ENCODE assay signal across 27 mouse cellular contexts in genomic region chr4:123108056-123108455, GRCm38 (mm10). TPM values are rescaled to one million over a fixed set of nuclear protein-coding genes. Genes with fewer than 3 reads are reported as not detected.
A peak's percentile ranks its signal among the peaks of the same experiment; 100 is the strongest.
DNase-seq lines count a peak whose midpoint lies in the region; ATAC-seq and TF ChIP-seq lines count a peak whose summit lies in the region.
"Had no signal": no experiment of that assay in that cellular context is flagged by ENCODE, and none has a peak within 500 bp of the region (broad histone marks: within the 10 kb centered on the region; RNA-seq: fewer than 3 reads in every experiment).

No protein-coding gene starts in this region.

- H3K4me3 ChIP-seq in forebrain, embryonic 11.5 days (ENCODE audit: low read depth, low read length): no peak overlapping the region
- H3K4me3 ChIP-seq in forebrain, embryonic 16.5 days (replicated peaks; ENCODE audit: low read length): no peak overlapping the region
- H3K4me3 ChIP-seq in liver, adult 2 months (ENCODE audit: insufficient read depth, low read depth, low read length): no peak overlapping the region
- no peak overlapping the region for H3K4me3 ChIP-seq in liver, postnatal 0 days (ENCODE audit: low read depth, low read length)
- H3K4me3 ChIP-seq in midbrain, embryonic 11.5 days (ENCODE audit: low read depth, low read length): no peak overlapping the region
- no peak overlapping the region for H3K4me3 ChIP-seq in midbrain, embryonic 15.5 days
- H3K4me3 ChIP-seq: embryonic facial prominence, embryonic 10.5 days; embryonic facial prominence, embryonic 12.5 days; forebrain, embryonic 12.5 days had no signal

- no peaks in the 10 kb centered on the region for H3K9me3 ChIP-seq in forebrain, embryonic 11.5 days (ENCODE audit: control insufficient read depth, low read length)
- H3K9me3 ChIP-seq in forebrain, embryonic 16.5 days (ENCODE audit: control insufficient read depth, low read length): no peaks in the 10 kb centered on the region
- no peaks in the 10 kb centered on the region for H3K9me3 ChIP-seq in liver, postnatal 0 days (ENCODE audit: low read length)
- H3K9me3 ChIP-seq in midbrain, embryonic 11.5 days (ENCODE audit: control insufficient read depth, low read length): no peaks in the 10 kb centered on the region
- no peaks in the 10 kb centered on the region for H3K9me3 ChIP-seq in midbrain, embryonic 15.5 days
- H3K9me3 ChIP-seq: embryonic facial prominence, embryonic 10.5 days; embryonic facial prominence, embryonic 12.5 days; forebrain, embryonic 12.5 days; G1E had no signal

- 93% methylated on average over 5 of the region's 5 CpGs for WGBS in forebrain, embryonic 11.5 days
- 94% methylated on average over 5 of the region's 5 CpGs for WGBS in forebrain, embryonic 16.5 days
- 66% methylated on average over 5 of the region's 5 CpGs for WGBS in liver, adult 2 months
- WGBS in liver, postnatal 0 days (ENCODE audit: insufficient replicate concordance): 70% methylated on average over 4 of the region's 5 CpGs
- WGBS in midbrain, embryonic 11.5 days: 92% methylated on average over 5 of the region's 5 CpGs
- WGBS in midbrain, embryonic 15.5 days: 96% methylated on average over 5 of the region's 5 CpGs

- no peak for TF ChIP-seq EP300 in liver, postnatal 0 days (IDR thresholded peaks at IDR 0.05; ENCODE audit: low read depth)

- TF ChIP-seq POLR2A in liver, adult 2 months (IDR thresholded peaks at IDR 0.05; ENCODE audit: extremely low read depth, insufficient read depth, low read length): no peak

- no peak for ATAC-seq in forebrain, embryonic 11.5 days (replicated peaks; ENCODE audit: low FRiP score)
- ATAC-seq in forebrain, embryonic 16.5 days: no peak
- no peak for ATAC-seq in liver, postnatal 0 days
- no peak for ATAC-seq in midbrain, embryonic 11.5 days (ENCODE audit: low FRiP score)
- ATAC-seq in midbrain, embryonic 15.5 days (replicated peaks): no peak
- ATAC-seq: activated CD4-positive, CD25-positive, alpha-beta regulatory T cell, adult 4 months; CD4-positive, CD25-positive, alpha-beta regulatory T cell, adult 4 months; forebrain, embryonic 14.5 days; forebrain, postnatal 0 days; Patski had no signal

- TF ChIP-seq CTCF in liver, adult 2 months (IDR thresholded peaks at IDR 0.05; ENCODE audit: low read depth, low read length): no peak
- TF ChIP-seq CTCF in liver, postnatal 0 days (IDR thresholded peaks at IDR 0.05; ENCODE audit: low read depth): no peak

- no peak overlapping the region for H3K27ac ChIP-seq in forebrain, embryonic 11.5 days (ENCODE audit: low read depth, low read length)
- no peak overlapping the region for H3K27ac ChIP-seq in forebrain, embryonic 16.5 days (ENCODE audit: low read length)
- no peak overlapping the region for H3K27ac ChIP-seq in liver, adult 2 months (replicated peaks; ENCODE audit: insufficient read depth, low read depth, low read length)
- no peak overlapping the region for H3K27ac ChIP-seq in liver, postnatal 0 days (ENCODE audit: low read depth)
- no peak overlapping the region for H3K27ac ChIP-seq in midbrain, embryonic 11.5 days (ENCODE audit: low read depth, low read length)
- no peak overlapping the region for H3K27ac ChIP-seq in midbrain, embryonic 15.5 days
- H3K27ac ChIP-seq: embryonic facial prominence, embryonic 10.5 days; embryonic facial prominence, embryonic 12.5 days; forebrain, embryonic 12.5 days had no signal

- H3K36me3 ChIP-seq in forebrain, embryonic 11.5 days (ENCODE audit: control insufficient read depth, insufficient read depth, low read length): no peaks in the 10 kb centered on the region
- no peaks in the 10 kb centered on the region for H3K36me3 ChIP-seq in forebrain, embryonic 16.5 days (ENCODE audit: control insufficient read depth, insufficient read depth)
- H3K36me3 ChIP-seq in liver, adult 2 months (ENCODE audit: control insufficient read depth, insufficient read depth, low read length): no peaks in the 10 kb centered on the region
- no peaks in the 10 kb centered on the region for H3K36me3 ChIP-seq in liver, postnatal 0 days (replicated peaks; ENCODE audit: insufficient read depth, low read length)
- no peaks in the 10 kb centered on the region for H3K36me3 ChIP-seq in midbrain, embryonic 11.5 days (ENCODE audit: control insufficient read depth, insufficient read depth, low read length)
- H3K36me3 ChIP-seq in midbrain, embryonic 15.5 days (replicated peaks): no peaks in the 10 kb centered on the region
- H3K36me3 ChIP-seq: embryonic facial prominence, embryonic 10.5 days; embryonic facial prominence, embryonic 12.5 days; forebrain, embryonic 12.5 days; G1E had no signal

- no peaks in the 10 kb centered on the region for H3K79me2 ChIP-seq in liver, adult 2 months (ENCODE audit: control insufficient read depth, insufficient read depth, low read length)

- H3K4me1 ChIP-seq in forebrain, embryonic 11.5 days (replicated peaks; ENCODE audit: control insufficient read depth, insufficient read depth, low read length): 0 out of 2 replicates have a peak, but pooled peaks cover 4% of the 10 kb centered on the region
- peaks cover 6% of the 10 kb centered on the region; the same call in 1 of the 2 replicates for H3K4me1 ChIP-seq in forebrain, embryonic 16.5 days (replicated peaks; ENCODE audit: control insufficient read depth, insufficient read depth, low read length)
- H3K4me1 ChIP-seq in liver, adult 2 months (ENCODE audit: control insufficient read depth, insufficient read depth, low read length): peaks cover 2% of the 10 kb centered on the region; the same call in 1 of the 2 replicates
- peaks cover 12% of the 10 kb centered on the region; the same call in 1 of the 2 replicates for H3K4me1 ChIP-seq in liver, postnatal 0 days (ENCODE audit: insufficient read depth)
- no peaks in the 10 kb centered on the region for H3K4me1 ChIP-seq in midbrain, embryonic 11.5 days (ENCODE audit: control insufficient read depth, insufficient read depth, low read length)
- H3K4me1 ChIP-seq in midbrain, embryonic 15.5 days: peaks cover 12% of the 10 kb centered on the region

- H3K4me2 ChIP-seq in forebrain, embryonic 11.5 days (ENCODE audit: low read depth, low read length, severe bottlenecking): no peak overlapping the region
- no peak overlapping the region for H3K4me2 ChIP-seq in forebrain, embryonic 16.5 days (ENCODE audit: low read length)
- H3K4me2 ChIP-seq in liver, postnatal 0 days (ENCODE audit: low read depth, low read length): no peak overlapping the region
- H3K4me2 ChIP-seq in midbrain, embryonic 11.5 days: no peak overlapping the region
- H3K4me2 ChIP-seq in midbrain, embryonic 15.5 days: no peak overlapping the region
- H3K4me2 ChIP-seq: embryonic facial prominence, embryonic 12.5 days; forebrain, embryonic 12.5 days had no signal

- no peak overlapping the region for H3K9ac ChIP-seq in forebrain, embryonic 11.5 days (ENCODE audit: low read length)
- H3K9ac ChIP-seq in forebrain, embryonic 16.5 days (replicated peaks; ENCODE audit: low read depth, low read length): no peak overlapping the region
- no peak overlapping the region for H3K9ac ChIP-seq in liver, adult 2 months (ENCODE audit: low read depth, low read length)
- no peak overlapping the region for H3K9ac ChIP-seq in liver, postnatal 0 days (replicated peaks)
- no peak overlapping the region for H3K9ac ChIP-seq in midbrain, embryonic 11.5 days (ENCODE audit: low read length)
- no peak overlapping the region for H3K9ac ChIP-seq in midbrain, embryonic 15.5 days
- H3K9ac ChIP-seq: embryonic facial prominence, embryonic 12.5 days; forebrain, embryonic 12.5 days; forebrain, postnatal 0 days had no signal

- peaks cover 31% of the 10 kb centered on the region for H3K27me3 ChIP-seq in forebrain, embryonic 11.5 days (ENCODE audit: control insufficient read depth, insufficient read depth, low read length)
- H3K27me3 ChIP-seq in forebrain, embryonic 16.5 days (replicated peaks; ENCODE audit: control insufficient read depth, insufficient read depth, low read length): peaks cover 24% of the 10 kb centered on the region
- H3K27me3 ChIP-seq in liver, adult 2 months (ENCODE audit: control insufficient read depth, insufficient read depth, low read length): peaks cover 12% of the 10 kb centered on the region
- peaks cover 22% of the 10 kb centered on the region for H3K27me3 ChIP-seq in liver, postnatal 0 days (ENCODE audit: insufficient read depth, low read length)
- peaks cover 17% of the 10 kb centered on the region for H3K27me3 ChIP-seq in midbrain, embryonic 11.5 days (ENCODE audit: control insufficient read depth, insufficient read depth, low read length)
- peaks cover 23% of the 10 kb centered on the region for H3K27me3 ChIP-seq in midbrain, embryonic 15.5 days (replicated peaks)
- H3K27me3 ChIP-seq: Patski had no signal

- DNase-seq in forebrain, embryonic 11.5 days (ENCODE audit: low spot score): peak; percentile 42
- DNase-seq in liver, adult 2 months (ENCODE audit: extremely low read depth, low read depth, low spot score): peak; percentile 80
- no peak for DNase-seq in liver, postnatal 0 days
- DNase-seq in midbrain, embryonic 11.5 days (ENCODE audit: low spot score, missing footprints): peak; percentile 67
- DNase-seq: adrenal gland, adult 8-10 months; adrenal gland, postnatal 14 days; adrenal gland, postnatal 36 days; B cell, adult 2 months; cerebellum, adult 11-12 months; cerebellum, adult 2 months; cerebellum, adult 9-10 months; cerebellum, postnatal 10 days; cerebellum, postnatal 25 days; forebrain, postnatal 0 days had no signal

RNA-seq across cellular contexts. Expression of gene Bmp8b, which starts 3.1 kb away (rescaled TPM):
- polyA plus RNA-seq in forebrain, embryonic 11.5 days (2014; fragmentation: Nextera tagmentation; extraction: Ambion mirVana): 0.20 and 0.24 TPM in 2 replicates
- 0.35 TPM in 2 replicates for polyA plus RNA-seq in forebrain, embryonic 16.5 days (2015; fragmentation: Nextera tagmentation; extraction: Ambion mirVana)
- total RNA-seq in liver, adult 2 months (2014; rRNA removed): not detected in 2 replicates
- polyA plus RNA-seq in liver, adult 2 months (2012; rRNA removed): 0.02 and 0.16 TPM in 2 replicates
- polyA plus RNA-seq in liver, postnatal 0 days (2015; fragmentation: Nextera tagmentation; extraction: Ambion mirVana): 0.07 and 0.09 TPM in 2 replicates
- 0.15 and 0.30 TPM in 2 replicates for polyA plus RNA-seq in midbrain, embryonic 11.5 days (2014; fragmentation: Nextera tagmentation; extraction: Ambion mirVana)
- 0.36 and 0.56 TPM in 2 replicates for polyA plus RNA-seq in midbrain, embryonic 15.5 days (2015; fragmentation: Nextera tagmentation; extraction: Ambion mirVana)
- total RNA-seq: adrenal gland, postnatal 14 days; adrenal gland, postnatal 36 days; CH12.LX had no signal
- polyA plus RNA-seq: G1E had no signal

RNA-seq across cellular contexts. Expression of gene Oxct2b, which starts 8.0 kb away (rescaled TPM):
- polyA plus RNA-seq in forebrain, embryonic 11.5 days (2014; fragmentation: Nextera tagmentation; extraction: Ambion mirVana): not detected in 2 replicates
- 0.41 TPM in 1 of 2 replicates, not detected in the other for polyA plus RNA-seq in forebrain, embryonic 16.5 days (2015; fragmentation: Nextera tagmentation; extraction: Ambion mirVana)
- not detected in 2 replicates for total RNA-seq in liver, adult 2 months (2014; rRNA removed)
- not detected in 2 replicates for polyA plus RNA-seq in liver, adult 2 months (2012; rRNA removed)
- not detected in 2 replicates for polyA plus RNA-seq in liver, postnatal 0 days (2015; fragmentation: Nextera tagmentation; extraction: Ambion mirVana)
- 0.18 TPM in 1 of 2 replicates, not detected in the other for polyA plus RNA-seq in midbrain, embryonic 11.5 days (2014; fragmentation: Nextera tagmentation; extraction: Ambion mirVana)
- 0.25 and 0.66 TPM in 2 replicates for polyA plus RNA-seq in midbrain, embryonic 15.5 days (2015; fragmentation: Nextera tagmentation; extraction: Ambion mirVana)
- total RNA-seq: adrenal gland, adult 18-20 months; adrenal gland, postnatal 14 days; adrenal gland, postnatal 36 days; CH12.LX; G1E had no signal
- polyA plus RNA-seq: activated CD4-positive, CD25-positive, alpha-beta regulatory T cell, adult 4 months; CD4-positive, CD25-positive, alpha-beta regulatory T cell, adult 4 months; embryonic facial prominence, embryonic 14.5 days; Patski had no signal

RNA-seq across cellular contexts. Expression of gene Ppie, which starts 31.7 kb away (rescaled TPM):
- polyA plus RNA-seq in forebrain, embryonic 11.5 days (2014; fragmentation: Nextera tagmentation; extraction: Ambion mirVana): 116 and 123 TPM in 2 replicates
- polyA plus RNA-seq in forebrain, embryonic 16.5 days (2015; fragmentation: Nextera tagmentation; extraction: Ambion mirVana): 65.9 and 72.4 TPM in 2 replicates
- total RNA-seq in liver, adult 2 months (2014; rRNA removed): 15.2 and 17.2 TPM in 2 replicates
- polyA plus RNA-seq in liver, adult 2 months (2012; rRNA removed): 7.7 and 8.7 TPM in 2 replicates
- polyA plus RNA-seq in liver, postnatal 0 days (2015; fragmentation: Nextera tagmentation; extraction: Ambion mirVana): 25.4 and 26.6 TPM in 2 replicates
- 119 and 126 TPM in 2 replicates for polyA plus RNA-seq in midbrain, embryonic 11.5 days (2014; fragmentation: Nextera tagmentation; extraction: Ambion mirVana)
- 55.5 and 55.6 TPM in 2 replicates for polyA plus RNA-seq in midbrain, embryonic 15.5 days (2015; fragmentation: Nextera tagmentation; extraction: Ambion mirVana)
